ENCODE assay signal across 29 mouse cellular contexts in genomic region chr9:108260526-108260925, GRCm38 (mm10). TPM values are rescaled to one million over a fixed set of nuclear protein-coding genes. Genes with fewer than 3 reads are reported as not detected.
A peak's percentile ranks its signal among the peaks of the same experiment; 100 is the strongest.
DNase-seq lines count a peak whose midpoint lies in the region; ATAC-seq lines count a peak whose summit lies in the region.
"Had no signal": no experiment of that assay in that cellular context is flagged by ENCODE, and none has a peak within 500 bp of the region (broad histone marks: within the 10 kb centered on the region; RNA-seq: fewer than 3 reads in every experiment).

No protein-coding gene starts in this region.

- intact Hi-C loops in heart, postnatal 10 days (cut with DNase I) = loop anchor here (5.0 kb wide), 1 partner anchor 58 kb away; no protein-coding TSS in a partner anchor

- 0 out of 2 replicates have a peak overlapping the region, but pooled peaks have one; percentile 28 for H3K9ac ChIP-seq in heart, embryonic 13.5 days
- H3K9ac ChIP-seq in kidney, embryonic 16.5 days (replicated peaks; ENCODE audit: low read length) = no peak overlapping the region
- H3K9ac ChIP-seq: hindbrain, embryonic 12.5 days; intestine, embryonic 15.5 days; lung, embryonic 15.5 days; midbrain, embryonic 12.5 days; neural tube, embryonic 13.5 days had no signal

- H3K4me3 ChIP-seq in heart, embryonic 13.5 days = 0 out of 2 replicates have a peak overlapping the region, but pooled peaks have one; percentile 3
- H3K4me3 ChIP-seq in kidney, embryonic 16.5 days (ENCODE audit: low read length) = no peak overlapping the region
- 0 out of 2 replicates have a peak overlapping the region, but pooled peaks have one; percentile 1 for H3K4me3 ChIP-seq in brown adipose tissue, adult 24 weeks (ENCODE audit: insufficient read depth, low read depth, low read length)
- H3K4me3 ChIP-seq: erythroblast, embryonic 14.5 days; hindbrain, embryonic 12.5 days; intestine, embryonic 15.5 days; lung, embryonic 15.5 days; megakaryocyte, embryonic 14.5 days; midbrain, embryonic 12.5 days; neural tube, embryonic 13.5 days had no signal

- peak overlapping the region; percentile 31; the same call in 1 of the 2 replicates for H3K27ac ChIP-seq in heart, embryonic 13.5 days (replicated peaks)
- H3K27ac ChIP-seq in kidney, embryonic 16.5 days (ENCODE audit: low read length) = no peak overlapping the region
- H3K27ac ChIP-seq in brown adipose tissue, adult 24 weeks (replicated peaks; ENCODE audit: low read depth, low read length) = no peak overlapping the region
- H3K27ac ChIP-seq: hindbrain, embryonic 12.5 days; hindbrain, postnatal 0 days; intestine, embryonic 15.5 days; lung, embryonic 15.5 days; midbrain, embryonic 12.5 days; neural tube, embryonic 13.5 days had no signal

- H3K4me2 ChIP-seq in heart, embryonic 13.5 days = peak overlapping the region; percentile 83
- 0 out of 2 replicates have a peak overlapping the region, but pooled peaks have one; percentile 66 for H3K4me2 ChIP-seq in kidney, embryonic 16.5 days (replicated peaks; ENCODE audit: low read depth, low read length)
- H3K4me2 ChIP-seq: hindbrain, embryonic 12.5 days; intestine, embryonic 15.5 days; midbrain, embryonic 12.5 days; neural tube, embryonic 13.5 days had no signal

- H3K4me1 ChIP-seq in heart, embryonic 13.5 days = peaks cover 74% of the 10 kb centered on the region
- H3K4me1 ChIP-seq in kidney, embryonic 16.5 days (ENCODE audit: insufficient read depth, low read length) = peaks cover 33% of the 10 kb centered on the region
- peaks cover 16% of the 10 kb centered on the region for H3K4me1 ChIP-seq in brown adipose tissue, adult 24 weeks (ENCODE audit: control insufficient read depth, insufficient read depth, insufficient read length, low read length)

- peak; percentile 91 for DNase-seq in heart, adult 11 months
- DNase-seq in heart, adult 9 months (ENCODE audit: low spot score in 2 of 2) = no peak
- DNase-seq in heart, postnatal 10 days = no peak
- no peak for DNase-seq in kidney, adult 18-20 months
- no peak for DNase-seq in cerebellum, postnatal 25 days
- DNase-seq: adrenal gland, postnatal 10 days; cerebellum, adult 11-12 months; cerebellum, adult 9-11 months; gastrocnemius, postnatal 10 days; kidney, postnatal 10 days; layer of hippocampus, adult 9-11 months; lung, postnatal 4 days; thymus, adult 2 months; thymus, postnatal 36 days had no signal

- H3K36me3 ChIP-seq in heart, embryonic 13.5 days = peaks cover 7% of the 10 kb centered on the region; the same call in 1 of the 2 replicates
- no peaks in the 10 kb centered on the region for H3K36me3 ChIP-seq in kidney, embryonic 16.5 days (ENCODE audit: insufficient read depth, low read length)
- H3K36me3 ChIP-seq: hindbrain, embryonic 12.5 days; intestine, embryonic 15.5 days; midbrain, embryonic 12.5 days; neural tube, embryonic 13.5 days had no signal

- H3K27me3 ChIP-seq in heart, embryonic 13.5 days (replicated peaks) = no peaks in the 10 kb centered on the region
- H3K27me3 ChIP-seq in kidney, embryonic 16.5 days (ENCODE audit: insufficient read depth, low read length) = no peaks in the 10 kb centered on the region
- H3K27me3 ChIP-seq: hindbrain, embryonic 12.5 days; intestine, embryonic 15.5 days; lung, embryonic 15.5 days; megakaryocyte, embryonic 14.5 days; midbrain, embryonic 12.5 days; neural tube, embryonic 13.5 days; Patski had no signal

- no peak for ATAC-seq in heart, embryonic 13.5 days (ENCODE audit: extremely low read depth, insufficient number of reproducible peaks, low FRiP score, low TSS enrichment)
- no peak for ATAC-seq in kidney, embryonic 16.5 days (ENCODE audit: low FRiP score, low TSS enrichment)
- ATAC-seq: forebrain, embryonic 16.5 days; hindbrain, postnatal 0 days; intestine, embryonic 15.5 days; Patski had no signal

- WGBS in heart, embryonic 13.5 days = 36% methylated on average over 4 of the region's 4 CpGs
- 85% methylated on average over 4 of the region's 4 CpGs for WGBS in kidney, embryonic 16.5 days

- no peaks in the 10 kb centered on the region for H3K9me3 ChIP-seq in heart, embryonic 13.5 days
- no peaks in the 10 kb centered on the region for H3K9me3 ChIP-seq in kidney, embryonic 16.5 days (ENCODE audit: low read length)
- H3K9me3 ChIP-seq: G1E; hindbrain, embryonic 12.5 days; intestine, embryonic 15.5 days; lung, embryonic 15.5 days; megakaryocyte, embryonic 14.5 days; midbrain, embryonic 12.5 days; neural tube, embryonic 13.5 days had no signal

RNA-seq across cellular contexts. Expression of gene Dag1, which starts 3.2 kb away (rescaled TPM):
- polyA plus RNA-seq in heart, embryonic 13.5 days (2015; fragmentation: Nextera tagmentation; extraction: Ambion mirVana) = 136 and 138 TPM in 2 replicates
- total RNA-seq in heart, postnatal 10 days (2021) = 100 to 1,000 TPM; 369 to 394 TPM
- polyA plus RNA-seq in kidney, embryonic 16.5 days (2015; fragmentation: Nextera tagmentation; extraction: Ambion mirVana) = 163 and 182 TPM in 2 replicates
- polyA plus RNA-seq in brown adipose tissue, adult 24 weeks (2012; ENCODE audit: insufficient read depth, insufficient read length, missing spikeins) = 116 and 133 TPM in 2 replicates

RNA-seq across cellular contexts. Expression of gene Nicn1, which starts 29.7 kb away (rescaled TPM):
- 23.6 and 24.3 TPM in 2 replicates for polyA plus RNA-seq in heart, embryonic 13.5 days (2015; fragmentation: Nextera tagmentation; extraction: Ambion mirVana)
- total RNA-seq in heart, postnatal 10 days (2021) = 10 to 100 TPM; 20.5 to 21.8 TPM
- 37.2 and 45.5 TPM in 2 replicates for polyA plus RNA-seq in kidney, embryonic 16.5 days (2015; fragmentation: Nextera tagmentation; extraction: Ambion mirVana)
- polyA plus RNA-seq in brown adipose tissue, adult 24 weeks (2012; ENCODE audit: insufficient read depth, insufficient read length, missing spikeins) = 21.6 and 23.1 TPM in 2 replicates
- polyA plus RNA-seq: erythroblast, embryonic 14.5 days had no signal

RNA-seq across cellular contexts. Expression of gene Amt, which starts 36.1 kb away (rescaled TPM):
- polyA plus RNA-seq in heart, embryonic 13.5 days (2015; fragmentation: Nextera tagmentation; extraction: Ambion mirVana) = 10.9 and 12.9 TPM in 2 replicates
- 1 to 10 TPM; 5.2 to 6.9 TPM for total RNA-seq in heart, postnatal 10 days (2021)
- polyA plus RNA-seq in kidney, embryonic 16.5 days (2015; fragmentation: Nextera tagmentation; extraction: Ambion mirVana) = 40.8 and 43.7 TPM in 2 replicates
- polyA plus RNA-seq in brown adipose tissue, adult 24 weeks (2012; ENCODE audit: insufficient read depth, insufficient read length, missing spikeins) = 2.0 and 2.8 TPM in 2 replicates
- total RNA-seq: common myeloid progenitor, adult 5-6 weeks had no signal
- polyA plus RNA-seq: erythroblast, embryonic 14.5 days had no signal

RNA-seq across cellular contexts. Expression of gene Rhoa, which starts 45.4 kb away (rescaled TPM):
- 332 and 341 TPM in 2 replicates for polyA plus RNA-seq in heart, embryonic 13.5 days (2015; fragmentation: Nextera tagmentation; extraction: Ambion mirVana)
- total RNA-seq in heart, postnatal 10 days (2021) = 100 to 1,000 TPM; 328 to 329 TPM
- polyA plus RNA-seq in kidney, embryonic 16.5 days (2015; fragmentation: Nextera tagmentation; extraction: Ambion mirVana) = 495 and 508 TPM in 2 replicates
- 299 and 302 TPM in 2 replicates for polyA plus RNA-seq in brown adipose tissue, adult 24 weeks (2012; ENCODE audit: insufficient read depth, insufficient read length, missing spikeins)

RNA-seq across cellular contexts. Expression of gene Tcta, which starts 45.4 kb away (rescaled TPM):
- 31.2 and 32.6 TPM in 2 replicates for polyA plus RNA-seq in heart, embryonic 13.5 days (2015; fragmentation: Nextera tagmentation; extraction: Ambion mirVana)
- total RNA-seq in heart, postnatal 10 days (2021) = 10 to 100 TPM; 24.4 to 30.0 TPM
- polyA plus RNA-seq in kidney, embryonic 16.5 days (2015; fragmentation: Nextera tagmentation; extraction: Ambion mirVana) = 34.9 and 38.9 TPM in 2 replicates
- polyA plus RNA-seq in brown adipose tissue, adult 24 weeks (2012; ENCODE audit: insufficient read depth, insufficient read length, missing spikeins) = 24.2 and 32.4 TPM in 2 replicates
